Mouse (Mus musculus) spleen, postnatal 36 days (tissue): ENCODE measurements around the gene Zan.
A peak's percentile ranks its signal among the peaks of the same experiment; 100 is the strongest.

Experiments
- DNase-seq, 2 experiments: peaks; one replicate each; pipeline ENCODE4 v3.0.0; 2022; ENCODE audit warnings: low spot score in 2 of 2, mixed read lengths in 1 of 2

Gene Zan

DNA sequence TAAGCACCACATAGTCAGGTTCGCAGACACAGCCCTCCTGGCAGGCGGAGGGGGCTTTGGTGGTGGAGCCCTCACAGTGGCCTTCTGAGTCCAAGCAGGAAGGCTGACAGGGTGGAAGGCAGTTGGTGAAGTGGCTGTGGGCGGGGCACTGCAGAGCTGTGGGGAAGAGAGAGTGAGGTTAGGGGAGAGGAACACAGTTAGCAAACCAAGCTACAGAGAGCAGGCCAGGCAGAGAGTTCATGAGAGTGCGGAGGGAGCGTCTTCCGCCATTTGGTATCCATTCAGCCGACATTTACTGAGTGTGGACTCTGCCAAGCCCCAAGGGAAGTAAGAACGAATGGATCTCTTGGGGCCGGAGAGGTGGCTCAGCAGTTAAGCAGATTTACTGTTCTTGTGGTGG lies 57.8 kb downstream of the Zan start:
- DNase-seq: no peak

DNA sequence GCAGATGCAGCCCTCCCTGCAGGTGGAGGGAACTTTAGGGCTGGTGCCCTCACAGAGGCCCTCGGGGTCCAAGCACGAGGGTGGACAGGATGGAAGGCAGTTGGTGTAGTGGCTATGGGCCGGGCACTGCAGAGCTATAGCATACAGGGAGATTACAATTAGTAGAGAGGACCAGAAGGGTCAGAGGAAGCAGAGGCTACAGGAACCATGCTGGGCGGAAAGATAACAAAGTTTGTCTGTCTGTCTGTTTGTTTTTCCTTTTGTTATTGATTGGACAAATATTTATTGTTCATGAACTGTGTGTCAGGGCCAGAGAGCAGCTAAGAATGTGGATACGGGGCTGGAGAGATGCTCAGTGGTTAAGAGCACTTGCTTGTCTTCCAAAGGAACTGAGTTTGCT lies 62.6 kb downstream of the Zan start:
- DNase-seq: no peak

DNA sequence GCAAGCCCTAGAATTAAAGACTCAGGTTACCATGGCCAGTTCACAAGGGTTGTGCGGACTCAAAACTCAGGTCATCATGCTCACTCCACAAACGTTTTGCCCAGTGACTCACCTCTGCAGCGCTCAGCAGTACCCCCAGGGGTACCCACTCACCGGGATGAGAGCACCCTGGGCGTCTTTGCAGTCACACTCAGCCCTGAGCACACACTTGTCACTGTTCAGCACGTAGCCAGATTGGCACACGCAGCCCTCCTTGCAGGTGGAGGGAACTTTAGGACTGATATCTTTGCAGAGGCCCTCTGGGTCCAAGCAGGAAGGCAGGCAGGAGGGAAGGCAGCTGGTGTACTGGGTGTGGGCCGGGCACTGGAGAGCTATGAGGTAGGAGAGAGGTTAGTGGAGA lies 65.6 kb downstream of the Zan start:
- no peak for DNase-seq

DNA sequence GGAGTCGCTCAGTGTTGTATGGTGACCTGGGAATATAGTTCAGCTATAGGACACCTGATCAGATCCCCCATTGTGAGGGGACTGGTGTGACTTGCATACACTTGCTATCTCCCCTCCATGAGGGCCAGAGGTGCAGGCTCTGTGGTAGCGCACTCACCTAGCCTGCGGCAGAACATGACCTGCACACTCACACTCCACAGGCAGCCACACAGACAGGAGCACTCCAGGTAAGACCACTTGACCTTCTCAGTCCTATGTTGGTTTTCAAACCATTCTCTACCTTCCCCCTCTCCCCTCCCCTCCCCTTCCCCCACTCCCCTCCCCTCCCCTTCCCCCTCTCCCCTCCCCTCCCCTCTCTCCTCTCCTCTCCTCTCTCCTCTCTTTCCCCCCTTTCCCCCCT lies 66.3 kb downstream of the Zan start:
- no peak for DNase-seq

DNA sequence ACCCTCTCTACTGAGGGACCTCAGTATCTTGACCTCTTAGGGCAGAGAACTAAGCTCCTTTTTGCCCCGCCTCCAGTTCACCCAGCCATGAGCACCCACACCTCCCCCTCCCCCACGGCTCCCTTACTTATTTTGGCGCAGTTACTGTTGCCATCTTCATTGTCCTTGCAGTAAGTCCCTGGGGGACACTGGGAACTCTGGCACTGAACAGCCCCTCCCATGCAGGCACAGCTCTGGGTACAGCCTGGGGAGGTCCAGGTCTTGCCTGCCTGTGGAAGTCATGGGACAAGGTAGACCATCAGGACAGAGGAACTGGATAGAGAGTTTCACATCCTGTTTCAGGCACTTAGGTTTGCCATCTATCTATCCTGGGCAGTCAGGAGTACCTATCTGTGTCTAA lies 66.8 kb downstream of the Zan start:
- no peak for DNase-seq

DNA sequence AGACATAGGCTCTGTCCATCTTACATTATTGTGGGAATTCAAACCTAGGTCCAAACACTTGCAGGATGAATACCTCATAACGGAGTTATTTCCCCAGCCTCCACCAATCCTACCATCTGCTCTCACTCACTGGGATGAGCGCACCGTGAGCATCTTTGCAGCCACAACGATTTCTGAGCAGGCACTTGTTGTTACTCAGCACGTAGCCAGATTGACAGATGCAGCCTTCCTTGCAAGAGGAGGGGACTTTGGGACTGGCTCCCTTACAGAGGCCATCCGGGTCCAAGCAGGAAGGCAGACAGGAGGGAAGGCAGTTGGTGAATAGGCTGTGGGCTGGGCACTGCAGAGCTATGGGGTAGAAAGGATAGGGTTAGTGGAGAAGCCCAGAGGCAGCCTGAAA lies 67.4 kb downstream of the Zan start:
- DNase-seq: no peak

DNA sequence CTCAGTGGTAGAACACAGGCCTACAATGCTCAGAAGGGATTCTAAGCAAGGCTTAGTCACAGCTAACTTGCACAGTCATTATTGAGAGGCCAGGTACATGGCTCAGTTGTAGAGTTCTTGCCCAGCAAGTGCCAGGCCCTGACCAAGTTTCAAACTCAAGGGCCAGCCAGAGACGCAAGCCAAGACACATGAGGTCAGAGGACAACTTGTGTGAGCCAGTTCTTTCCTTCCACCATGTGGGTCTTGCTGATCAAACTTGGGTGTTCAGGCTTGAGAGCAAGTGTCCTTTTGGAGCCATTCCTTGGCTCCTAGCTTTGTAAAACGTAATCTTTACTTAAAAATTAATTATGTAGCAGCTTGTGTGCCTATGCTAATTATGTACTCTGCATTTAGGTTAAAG lies 72.8 kb downstream of the Zan start:
- DNase-seq: no peak

DNA sequence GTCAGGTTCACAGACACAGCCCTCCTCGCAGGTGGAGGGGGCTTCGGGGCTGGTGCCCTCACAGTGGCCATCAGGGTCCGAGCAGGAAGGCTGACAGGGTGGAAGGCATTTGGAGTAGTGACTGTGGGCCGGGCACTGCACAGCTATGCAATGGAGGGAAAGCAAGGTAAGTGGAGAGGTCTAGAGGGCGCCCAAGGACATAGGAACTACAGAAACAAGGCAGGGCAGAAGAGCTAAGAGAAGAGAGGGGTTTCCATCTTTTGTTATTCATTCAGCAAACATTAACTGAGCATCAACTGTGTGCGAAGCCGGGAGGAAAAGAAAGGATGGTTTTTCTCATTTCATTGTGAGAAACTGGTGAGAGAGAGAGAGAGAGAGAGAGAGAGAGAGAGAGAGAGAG lies 82.4 kb downstream of the Zan start:
- no peak for DNase-seq

DNA sequence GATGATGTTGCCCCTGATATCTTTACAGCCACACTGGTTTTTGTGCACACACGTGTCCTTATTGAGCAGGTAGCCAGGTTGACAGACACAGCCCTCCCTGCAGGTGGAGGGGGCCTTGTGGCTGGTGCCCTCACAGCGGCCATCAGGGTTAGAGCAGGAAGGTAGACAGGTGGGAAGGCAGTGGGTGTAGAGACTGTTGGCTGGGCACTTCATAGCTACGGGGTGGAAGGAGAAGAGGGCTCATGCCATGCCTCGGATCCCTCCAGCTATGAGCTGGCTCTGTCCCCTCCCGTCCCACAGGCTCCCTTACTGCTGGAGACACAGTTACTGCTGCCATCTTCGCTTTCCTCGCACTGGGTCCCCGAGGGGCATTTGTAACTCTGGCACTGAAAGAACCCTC lies 85.2 kb downstream of the Zan start:
- no peak for DNase-seq

DNA sequence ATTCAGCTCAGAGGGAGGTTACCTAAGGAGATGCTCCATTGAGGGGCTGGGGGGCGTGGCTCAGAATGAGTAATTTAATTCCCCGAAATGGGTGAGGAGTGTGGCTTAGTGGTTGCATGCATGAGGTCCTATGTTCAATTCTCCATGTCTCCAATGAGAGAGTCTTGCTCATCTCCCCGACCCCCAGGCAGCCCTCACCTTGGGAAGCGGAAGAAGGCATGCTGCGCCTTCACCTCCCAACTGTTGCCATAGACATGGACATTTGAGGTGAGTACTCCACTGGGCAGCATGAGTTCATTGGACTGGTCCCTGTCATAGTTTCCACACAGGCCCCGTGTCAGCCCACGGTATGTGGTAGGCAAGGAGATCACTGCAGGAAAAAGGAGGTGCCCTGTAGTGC lies 90.2 kb downstream of the Zan start:
- no peak for DNase-seq

DNA sequence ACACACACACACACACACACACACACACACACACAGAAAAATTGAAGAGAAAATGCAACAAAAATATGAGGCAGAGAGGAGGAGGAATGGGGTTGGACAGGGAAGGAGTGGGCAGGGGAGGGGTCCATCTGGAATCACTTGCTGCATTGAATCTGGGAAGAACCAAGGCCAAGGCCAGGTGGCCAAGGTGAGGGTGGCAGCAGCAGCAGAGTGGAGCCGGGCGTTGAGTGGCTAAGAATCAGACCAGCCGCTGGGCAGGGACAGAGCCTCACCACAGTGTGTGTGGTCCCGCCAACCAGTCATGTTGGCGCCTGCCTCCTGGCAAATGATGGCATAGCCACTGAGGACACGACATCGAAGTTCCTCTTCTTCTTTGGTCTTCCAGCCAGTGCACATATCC lies 93.4 kb downstream of the Zan start:
- no peak for DNase-seq

DNA sequence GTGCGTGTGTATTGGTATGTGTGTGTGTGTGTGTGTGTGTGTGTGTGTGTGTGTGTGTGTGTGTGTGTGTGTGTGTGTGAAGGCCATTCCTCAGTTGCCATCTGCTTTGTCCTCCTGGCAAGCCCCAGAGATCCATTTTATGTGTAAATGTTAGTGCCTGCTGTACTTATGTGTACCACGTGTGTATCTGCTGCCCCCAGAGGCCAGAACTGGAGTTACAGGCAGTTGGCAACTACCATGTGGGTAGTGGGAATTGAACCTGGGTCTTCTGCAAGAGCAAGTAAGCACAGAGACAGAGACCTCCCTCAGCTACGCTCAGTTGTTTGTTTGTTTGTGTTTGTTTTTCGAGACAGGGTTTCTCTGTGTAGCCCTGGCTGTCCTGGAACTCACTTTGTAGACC lies 95.7 kb downstream of the Zan start:
- peak; percentile 36 to 54 for DNase-seq

DNA sequence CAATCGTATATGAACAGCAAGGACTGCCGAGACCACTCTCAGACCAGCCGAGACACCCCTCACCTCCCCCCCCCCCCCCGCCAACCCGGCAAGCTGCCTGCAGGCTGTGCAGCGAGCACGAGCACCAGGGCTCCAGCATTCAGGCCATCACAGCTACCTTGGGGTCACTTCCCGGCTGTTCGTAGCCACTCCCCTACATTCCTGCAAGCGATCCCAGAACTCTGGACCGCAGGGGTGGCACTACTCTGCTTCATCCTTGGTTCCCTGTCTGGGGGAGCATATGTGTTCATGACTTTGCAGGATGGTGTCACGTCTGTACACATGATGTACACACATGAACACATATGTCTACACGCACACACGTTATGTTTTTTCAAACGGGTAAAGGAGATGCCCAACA lies 99.3 kb downstream of the Zan start:
- no peak for DNase-seq

DNA sequence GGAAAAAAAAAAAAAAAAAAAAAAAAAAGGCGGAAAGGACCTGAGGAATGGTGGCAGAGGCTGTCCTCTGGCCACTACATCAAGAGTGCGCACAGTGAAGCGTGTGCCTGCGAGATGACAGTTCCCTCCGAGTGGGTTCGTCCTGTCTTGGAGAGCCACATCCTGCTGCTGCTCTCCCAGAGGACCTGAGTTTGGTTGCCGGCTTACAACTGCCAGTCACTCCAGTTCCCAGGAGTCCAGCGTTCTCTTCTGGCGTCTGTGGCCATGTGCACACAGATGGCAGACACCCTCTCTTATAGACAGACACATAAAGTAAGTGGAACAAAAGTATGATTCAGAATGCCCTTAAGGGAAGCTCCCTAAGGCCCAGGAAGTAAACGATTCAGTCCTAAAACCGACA lies 99.7 kb downstream of the Zan start:
- DNase-seq: no peak

DNA sequence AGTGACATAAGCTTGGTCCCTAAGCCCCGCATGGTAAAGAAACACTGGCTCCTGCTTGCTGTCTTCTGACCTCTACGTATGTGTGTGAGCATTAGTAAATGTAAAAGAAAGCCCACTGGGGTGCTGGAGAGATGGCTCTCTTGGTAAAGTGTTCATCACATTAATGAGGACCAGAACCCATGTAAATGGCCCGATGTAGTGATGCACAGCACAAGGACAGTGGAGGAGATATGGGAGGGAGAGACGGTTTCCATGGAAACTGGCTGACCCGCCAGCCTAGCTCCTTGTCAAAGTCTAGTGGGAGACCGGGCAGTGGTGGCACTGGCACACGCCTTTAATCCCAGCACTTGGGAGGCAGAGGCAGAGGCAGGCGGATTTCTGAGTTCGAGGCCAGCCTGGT lies 100.1 kb downstream of the Zan start:
- no peak for DNase-seq

DNA sequence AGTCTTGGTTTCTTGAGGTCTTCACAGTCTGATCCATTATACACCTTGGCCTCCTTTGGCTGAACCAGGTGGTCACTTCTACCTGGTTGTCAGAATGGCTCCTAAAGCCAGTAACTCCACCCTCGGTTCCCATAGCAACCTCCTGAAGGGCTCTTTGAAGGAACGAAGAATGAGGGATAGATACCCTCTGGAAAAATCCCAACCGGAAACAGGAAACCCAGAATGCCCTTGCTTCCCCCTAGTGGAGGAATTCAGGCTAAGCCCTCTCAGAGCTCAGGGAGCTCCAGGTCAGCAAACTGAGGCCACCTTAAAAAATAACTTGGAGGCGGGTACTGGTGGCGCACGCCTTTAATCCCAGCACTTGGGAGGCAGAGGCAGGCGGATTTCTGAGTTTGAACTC lies 100.7 kb downstream of the Zan start:
- no peak for DNase-seq

DNA sequence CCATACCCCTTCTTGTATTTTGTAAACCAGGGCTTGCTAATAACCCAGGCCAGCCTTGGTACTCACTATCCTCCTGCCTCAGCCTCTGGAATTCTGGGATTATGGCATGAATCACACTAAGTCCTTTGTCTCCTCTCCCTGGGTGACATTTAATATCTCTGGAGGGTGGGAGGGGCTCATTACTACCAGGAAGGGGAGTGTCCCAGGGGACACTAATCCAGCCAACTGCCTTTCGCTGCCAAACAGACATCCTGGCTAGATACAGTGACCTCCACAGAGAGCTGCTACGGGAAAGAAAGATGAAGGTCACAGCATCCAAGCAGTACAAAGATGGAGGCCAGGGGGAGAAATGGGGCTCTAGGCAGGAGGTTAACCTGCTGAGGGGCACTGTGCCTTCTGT lies 101.2 kb downstream of the Zan start:
- DNase-seq: peak in 1 of 2 experiments; percentile 8

DNA sequence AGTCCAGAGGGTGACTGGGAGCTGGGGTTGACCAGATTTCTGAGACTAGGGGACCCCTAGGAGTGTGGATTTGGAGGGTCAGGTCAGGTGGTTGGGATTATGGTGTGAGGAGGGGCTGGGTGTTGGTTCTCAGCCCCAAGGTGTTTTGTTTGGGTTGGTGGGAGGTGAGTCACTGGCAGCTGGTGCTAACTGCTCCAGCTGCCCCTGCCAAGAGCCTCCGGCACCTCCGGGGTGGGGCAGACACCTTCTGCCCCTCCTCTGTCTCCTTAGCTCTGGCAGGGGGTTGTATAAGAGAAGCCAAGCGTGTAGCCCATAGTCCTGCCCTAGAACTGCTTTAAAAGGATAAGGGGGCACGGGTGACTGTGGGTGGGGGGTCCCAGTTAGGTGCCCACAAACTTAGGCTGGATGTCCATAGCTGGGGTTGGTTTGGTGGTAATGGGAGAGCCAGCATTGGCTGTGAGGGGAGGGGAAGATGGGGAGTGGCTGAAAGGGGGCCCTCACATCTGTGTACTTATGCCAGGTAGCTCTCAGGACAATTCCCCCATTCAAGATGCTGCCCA lies 102.3 kb downstream of the Zan start:
- no peak for DNase-seq

DNA sequence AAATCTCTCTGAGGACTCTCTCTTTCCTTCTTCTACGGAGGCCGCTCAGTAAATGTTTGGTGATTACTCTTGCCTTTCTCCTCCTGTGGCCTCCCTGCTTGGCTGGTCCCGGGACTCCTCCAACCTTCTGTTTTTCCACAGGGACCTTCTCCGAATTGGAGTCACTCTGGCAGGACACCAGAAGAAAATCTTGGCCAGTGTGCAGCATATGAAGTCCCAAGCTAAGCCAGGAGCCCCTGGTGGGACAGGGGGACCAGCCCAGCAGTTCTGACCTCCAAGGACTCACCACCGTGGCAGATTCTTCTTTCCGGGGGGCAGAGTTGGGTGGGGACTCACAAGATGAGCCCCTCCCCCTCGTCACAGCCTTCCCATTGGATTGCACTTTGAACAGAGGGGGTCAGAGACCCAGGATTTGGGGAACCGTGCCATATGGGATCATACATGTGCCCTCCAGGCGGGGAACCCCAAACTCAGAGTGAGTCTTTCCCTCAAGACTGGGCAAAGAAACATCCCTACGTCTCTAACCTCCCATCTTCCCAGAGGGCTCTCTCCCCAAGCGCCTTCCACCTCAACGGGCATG lies 103.4 kb downstream of the Zan start:
- DNase-seq: no peak

DNA sequence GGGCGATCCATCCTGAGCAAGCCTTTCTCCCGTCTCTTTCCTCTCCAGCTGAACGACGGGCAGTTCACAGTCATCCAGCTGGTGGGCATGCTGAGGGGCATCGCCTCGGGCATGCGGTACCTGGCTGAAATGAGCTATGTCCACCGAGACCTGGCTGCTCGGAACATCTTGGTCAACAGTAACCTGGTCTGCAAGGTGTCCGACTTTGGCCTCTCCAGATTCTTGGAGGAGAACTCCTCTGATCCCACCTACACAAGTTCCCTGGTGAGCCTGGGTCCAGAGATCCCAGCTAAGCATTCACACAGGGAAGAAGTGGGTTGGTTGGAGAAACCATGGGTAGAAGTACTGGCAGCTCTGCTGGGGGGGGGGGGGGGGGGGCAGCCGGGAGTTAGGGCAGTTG lies 107.2 kb downstream of the Zan start:
- DNase-seq: no peak

DNA sequence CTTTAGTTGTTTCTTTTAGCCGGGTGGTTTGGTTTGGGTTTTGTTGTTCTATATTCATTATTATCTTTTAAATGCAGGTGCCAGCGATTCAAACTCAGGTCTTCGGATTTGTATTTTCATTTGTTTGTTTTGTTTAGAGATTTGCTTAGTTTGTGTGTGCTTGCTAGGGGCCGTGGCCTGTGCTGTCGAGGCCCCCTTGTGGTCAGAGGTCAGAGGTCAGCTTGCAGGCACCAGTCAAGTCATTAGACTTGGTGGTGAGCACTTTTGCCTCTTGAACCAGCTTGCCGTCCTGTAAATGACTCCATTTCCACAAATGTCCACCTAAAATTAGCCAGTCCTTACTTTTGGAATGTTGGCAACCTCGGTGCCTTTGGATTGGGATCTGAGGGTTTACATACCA lies 118.5 kb downstream of the Zan start:
- DNase-seq: no peak

DNA sequence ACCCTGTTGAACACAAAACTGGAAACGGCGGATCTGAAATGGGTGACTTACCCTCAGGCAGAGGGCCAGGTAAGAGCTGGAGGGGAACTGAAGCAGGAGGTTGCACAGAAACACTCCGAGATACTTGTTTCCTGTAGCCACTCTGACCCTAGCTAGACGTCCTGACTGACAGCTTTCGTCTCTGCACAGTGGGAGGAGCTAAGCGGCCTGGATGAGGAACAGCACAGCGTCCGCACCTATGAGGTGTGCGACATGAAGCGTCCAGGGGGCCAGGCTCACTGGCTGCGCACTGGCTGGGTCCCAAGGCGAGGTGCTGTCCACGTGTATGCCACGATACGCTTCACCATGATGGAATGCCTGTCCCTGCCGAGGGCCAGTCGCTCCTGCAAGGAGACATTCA lies 122.8 kb downstream of the Zan start:
- DNase-seq: no peak

DNA sequence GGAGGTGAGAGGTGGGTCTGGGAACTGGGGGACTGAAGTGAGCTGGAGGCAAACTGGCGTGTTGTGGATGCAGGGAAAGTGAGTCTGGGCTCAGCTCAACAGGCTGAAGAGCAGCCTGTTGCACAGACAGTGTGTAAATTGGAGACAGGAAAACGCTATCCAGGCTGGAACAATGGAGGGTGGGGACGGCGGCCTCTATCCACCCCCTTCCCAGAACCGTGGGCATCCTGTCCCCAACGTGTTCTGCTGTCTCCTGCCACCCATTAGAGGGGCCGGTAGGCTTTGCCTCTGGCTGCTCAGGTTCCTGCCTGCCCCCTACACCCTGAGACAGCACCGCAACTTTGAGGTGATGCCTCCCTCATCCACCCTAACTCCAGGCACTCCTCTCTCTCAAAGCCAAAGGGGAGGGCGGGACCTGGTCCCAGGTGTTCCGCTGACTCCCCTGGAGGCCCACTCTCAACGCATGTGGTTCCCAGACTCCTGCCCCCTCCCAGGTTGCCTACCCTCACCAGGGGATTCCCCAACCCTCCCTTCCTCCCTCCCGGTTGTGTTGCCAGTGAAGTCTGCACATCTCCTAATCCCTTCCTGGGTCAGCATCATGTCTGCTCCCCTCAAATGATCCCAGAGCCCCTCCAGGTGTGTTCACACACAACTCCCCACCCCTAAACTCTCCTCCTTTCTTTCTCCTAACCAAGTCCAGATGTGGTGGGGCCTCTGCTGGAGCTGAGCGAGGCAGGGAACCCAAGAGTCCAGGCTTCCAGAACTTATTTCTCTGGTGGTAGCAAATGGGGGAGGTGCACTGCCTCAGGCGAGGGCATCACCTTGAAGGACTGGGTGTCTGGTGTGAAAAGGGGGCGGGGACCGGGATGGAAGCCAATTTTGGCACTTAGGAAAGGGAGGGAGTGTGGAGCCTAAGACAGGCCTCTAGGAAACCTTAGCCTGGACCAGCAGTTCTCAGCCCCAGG lies 124.6 kb downstream of the Zan start:
- DNase-seq: no peak
